Mouse (Mus musculus): ENCODE results near the gene Hdac10.
A peak's percentile ranks its signal among the peaks of the same experiment; 100 is the strongest.

DNA sequence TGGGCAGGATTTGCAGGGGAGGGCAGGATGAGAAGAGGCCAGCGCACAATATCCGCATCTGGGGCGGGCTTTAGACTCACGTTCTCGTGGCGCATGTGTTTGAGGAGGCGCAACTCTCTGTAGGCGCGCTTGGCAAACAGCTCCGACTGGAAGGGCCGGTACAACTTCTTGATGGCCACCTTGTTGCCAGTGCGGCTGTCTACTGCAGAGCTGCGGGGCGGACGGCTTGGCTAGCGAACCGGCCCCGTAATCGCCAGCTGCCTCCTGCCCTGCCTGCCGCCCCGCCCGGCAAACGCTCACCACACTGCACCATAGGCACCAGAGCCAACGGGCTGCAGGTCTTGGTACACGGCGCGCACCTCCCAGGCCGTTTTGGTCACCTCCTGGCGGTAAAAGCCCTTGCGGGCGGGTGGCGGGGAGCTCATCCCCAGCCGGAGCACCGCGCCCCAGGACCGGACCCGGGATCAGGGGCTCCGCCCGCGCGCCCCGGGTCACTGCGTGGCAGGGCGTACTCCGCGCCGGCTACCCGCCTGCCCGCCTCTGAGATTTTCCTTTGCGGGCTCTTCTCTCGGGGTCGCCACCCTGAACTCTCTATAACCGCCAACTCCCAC lies 11.7 kb upstream of the Hdac10 start:
- TF ChIP-seq TCF12 (IDR thresholded peaks at IDR 0.05; ENCODE audit: insufficient read depth, poor library complexity, severe bottlenecking) (no peak), POLR2A (IDR thresholded peaks at IDR 0.05; ENCODE audit: insufficient read length, low read depth) (peak; percentile 71), E2F4 (IDR thresholded peaks at IDR 0.05; ENCODE audit: insufficient read depth) (no peak)
